Mouse (Mus musculus): ENCODE data around the gene Iqschfp.

DNA sequence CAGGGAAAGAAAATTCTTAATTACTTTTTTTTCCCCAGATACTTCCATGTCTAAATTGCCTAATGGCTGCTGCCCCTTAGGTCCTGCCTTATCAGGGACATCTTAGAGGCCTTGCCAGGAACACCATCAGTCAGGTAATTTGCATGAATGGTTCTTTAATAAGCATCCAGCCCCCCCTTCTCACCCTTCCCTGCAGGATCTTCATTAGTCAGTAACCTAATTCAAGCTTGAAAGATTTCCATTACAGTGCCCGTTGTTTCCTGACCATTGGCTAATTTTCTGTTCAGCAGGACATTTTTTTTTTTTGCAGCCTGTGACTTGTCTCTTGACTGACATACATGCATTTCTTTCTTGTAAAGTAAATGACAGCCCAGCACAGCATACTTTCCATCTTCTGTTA is 123.8 kb downstream of the Iqschfp start:
- TF ChIP-seq CTCF (IDR thresholded peaks at IDR 0.05; ENCODE audit: insufficient read depth, low read depth, low read length) (no peak), POLR2A (IDR thresholded peaks at IDR 0.05; ENCODE audit: insufficient read depth, low read depth, low read length) (no peak)
